ENCODE assay signal across 7 mouse cellular contexts in the genomic region with DNA sequence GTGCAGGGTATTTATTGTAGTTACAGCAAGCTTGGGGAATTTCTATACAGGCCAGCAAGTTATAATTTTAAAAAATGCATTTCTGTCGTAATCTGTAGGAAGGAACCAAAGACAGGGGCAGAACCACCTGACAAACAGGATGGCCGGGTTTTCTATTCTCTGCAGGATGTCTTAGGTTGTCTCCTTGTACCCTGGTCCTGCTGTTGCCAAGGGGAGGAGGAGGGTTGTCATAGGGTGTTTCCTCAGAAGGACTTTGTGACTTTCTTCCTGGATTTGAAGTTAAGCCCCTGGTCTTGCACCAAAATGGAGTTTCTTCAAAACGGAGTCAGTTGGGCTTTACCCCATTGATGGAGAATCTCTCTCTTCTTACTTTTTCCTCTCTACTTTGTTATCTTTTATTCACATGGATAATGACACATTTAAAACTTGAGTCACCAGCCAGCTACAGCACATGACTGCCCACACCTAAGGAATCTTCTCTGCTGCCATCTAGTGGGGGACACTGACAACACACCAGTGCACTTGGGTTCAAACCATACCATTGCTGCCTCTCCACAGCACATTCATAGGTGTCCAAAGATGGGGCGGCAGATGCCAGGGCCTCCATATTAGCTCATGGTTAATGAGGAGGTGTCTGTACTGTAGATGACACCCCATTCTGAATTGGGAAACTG. TPM values are rescaled to one million over a fixed set of nuclear protein-coding genes. Genes with fewer than 3 reads are reported as not detected.
A peak's percentile ranks its signal among the peaks of the same experiment; 100 is the strongest.
DNase-seq lines count a peak whose midpoint lies in the region; ATAC-seq and TF ChIP-seq lines count a peak whose summit lies in the region.

No protein-coding gene starts in this region.

- H3K9me3 ChIP-seq in midbrain, postnatal 0 days (ENCODE audit: low read length) = no peaks in the 10 kb centered on the region

- no peaks in the 10 kb centered on the region for H3K4me1 ChIP-seq in midbrain, postnatal 0 days (ENCODE audit: insufficient read depth, low read length)
- no peaks in the 10 kb centered on the region for H3K4me1 ChIP-seq in spleen, adult 2 months (ENCODE audit: control insufficient read depth, insufficient read depth, insufficient read length)

- TF ChIP-seq CTCF in midbrain, postnatal 0 days (IDR thresholded peaks at IDR 0.05) = peak; percentile 89
- TF ChIP-seq CTCF in spleen, adult 2 months (IDR thresholded peaks at IDR 0.05; ENCODE audit: extremely low read depth, insufficient read depth, insufficient read length, insufficient replicate concordance) = peak; percentile 74; the same call in 1 of the 2 replicates

- DNase-seq in adrenal gland, adult 8-10 months = peak; percentile 65
- peak; percentile 88 for DNase-seq in embryo, embryonic 10.5 days (ENCODE audit: low spot score)
- peak; percentile 83 for DNase-seq in kidney, adult 18-20 months
- peak; percentile 70 for DNase-seq in left cerebral cortex, postnatal 4 days
- DNase-seq in midbrain, postnatal 0 days (ENCODE audit: low spot score) = peak; percentile 76
- peak; percentile 52 to 68 for DNase-seq in spleen, adult 2 months (ENCODE audit: low read depth in 1 of 2, low spot score in 2 of 2)

- no peak overlapping the region for H3K9ac ChIP-seq in midbrain, postnatal 0 days (replicated peaks; ENCODE audit: low read length, poor library complexity, severe bottlenecking)

- no peaks in the 10 kb centered on the region for H3K27me3 ChIP-seq in midbrain, postnatal 0 days (ENCODE audit: insufficient read depth, low read length)
- H3K27me3 ChIP-seq in spleen, adult 2 months (ENCODE audit: control insufficient read depth, insufficient read depth, low read length) = no peaks in the 10 kb centered on the region

- no peaks in the 10 kb centered on the region for H3K36me3 ChIP-seq in midbrain, postnatal 0 days (ENCODE audit: insufficient read depth, low read length)
- no peaks in the 10 kb centered on the region for H3K36me3 ChIP-seq in spleen, adult 2 months (ENCODE audit: control insufficient read depth, insufficient read depth, low read length)

- WGBS in midbrain, postnatal 0 days = 65% methylated on average over 4 of the region's 4 CpGs
- 45% methylated on average over 4 of the region's 4 CpGs for WGBS in spleen, adult 2 months

- H3K4me3 ChIP-seq in midbrain, postnatal 0 days (ENCODE audit: low read depth, low read length) = no peak overlapping the region
- H3K4me3 ChIP-seq in spleen, adult 2 months (ENCODE audit: extremely low read depth, insufficient read depth, insufficient read length) = no peak overlapping the region

- H3K4me2 ChIP-seq in midbrain, postnatal 0 days (ENCODE audit: low read depth, low read length, poor library complexity, severe bottlenecking) = no peak overlapping the region

- no peak overlapping the region for H3K27ac ChIP-seq in midbrain, postnatal 0 days (ENCODE audit: low read depth, low read length)
- H3K27ac ChIP-seq in spleen, adult 2 months (ENCODE audit: insufficient read depth, low read length) = no peak overlapping the region

- peak; percentile 91 for ATAC-seq in granulocyte monocyte progenitor cell, adult 5-6 weeks (replicated peaks; ENCODE audit: poor library complexity, severe bottlenecking)
- ATAC-seq in midbrain, postnatal 0 days (ENCODE audit: low FRiP score) = no peak

- intact Hi-C loops in left cerebral cortex, postnatal 4 days (cut with DNase I) = no loop called here

- TF ChIP-seq POLR2A in spleen, adult 2 months (IDR thresholded peaks at IDR 0.05; ENCODE audit: low read depth, low read length) = no peak

RNA-seq across cellular contexts. Expression of gene Acot4, which starts 7.4 kb away (rescaled TPM):
- total RNA-seq in adrenal gland, adult 8-10 months (2022) = 1 to 10 TPM in 2 of 4 experiments, under 1 TPM in 2; 0.56 to 3.5 (median 1.7) TPM
- 0.13 TPM in 1 of 2 replicates, not detected in the other for total RNA-seq in granulocyte monocyte progenitor cell, adult 5-6 weeks (2014; fragmentation: Nextera tagmentation)
- total RNA-seq in granulocyte monocyte progenitor cell, adult 5-6 weeks (2017) = not detected in 2 replicates
- total RNA-seq in left cerebral cortex, postnatal 4 days (2021) = 1 to 10 TPM; 1.8 to 2.0 TPM
- 0.33 and 1.7 TPM in 2 replicates for total RNA-seq in midbrain, postnatal 0 days (2014; rRNA removed)
- polyA plus RNA-seq in midbrain, postnatal 0 days (2015; fragmentation: Nextera tagmentation; extraction: Ambion mirVana) = 0.84 and 1.3 TPM in 2 replicates
- 0.36 and 0.79 TPM in 2 replicates for polyA plus RNA-seq in spleen, adult 2 months (2012; rRNA removed)

RNA-seq across cellular contexts. Expression of gene Gm49366, which starts 7.9 kb away (rescaled TPM):
- total RNA-seq in adrenal gland, adult 8-10 months (2022) = 1 to 10 TPM in 1 of 4 experiments, not detected in 3; 1.2 TPM
- total RNA-seq in granulocyte monocyte progenitor cell, adult 5-6 weeks (2014; fragmentation: Nextera tagmentation) = not detected in 2 replicates
- not detected in 2 replicates for total RNA-seq in granulocyte monocyte progenitor cell, adult 5-6 weeks (2017)
- not detected for total RNA-seq in left cerebral cortex, postnatal 4 days (2021)
- total RNA-seq in midbrain, postnatal 0 days (2014; rRNA removed) = not detected in 2 replicates
- not detected in 2 replicates for polyA plus RNA-seq in midbrain, postnatal 0 days (2015; fragmentation: Nextera tagmentation; extraction: Ambion mirVana)
- not detected in 2 replicates for polyA plus RNA-seq in spleen, adult 2 months (2012; rRNA removed)

RNA-seq across cellular contexts. Expression of gene Acot3, which starts 21.1 kb away (rescaled TPM):
- total RNA-seq in adrenal gland, adult 8-10 months (2022) = 1 to 10 TPM in 1 of 4 experiments, under 1 TPM in 1, not detected in 2; 0.29 to 2.8 TPM
- total RNA-seq in granulocyte monocyte progenitor cell, adult 5-6 weeks (2014; fragmentation: Nextera tagmentation) = not detected in 2 replicates
- total RNA-seq in granulocyte monocyte progenitor cell, adult 5-6 weeks (2017) = not detected in 2 replicates
- total RNA-seq in left cerebral cortex, postnatal 4 days (2021) = under 1 TPM; 0.28 to 0.99 TPM
- total RNA-seq in midbrain, postnatal 0 days (2014; rRNA removed) = 0.77 and 3.4 TPM in 2 replicates
- polyA plus RNA-seq in midbrain, postnatal 0 days (2015; fragmentation: Nextera tagmentation; extraction: Ambion mirVana) = 0.99 and 2.0 TPM in 2 replicates
- polyA plus RNA-seq in spleen, adult 2 months (2012; rRNA removed) = not detected in 2 replicates

RNA-seq across cellular contexts. Expression of gene Acot1, which starts 21.5 kb away (rescaled TPM):
- 10 to 100 TPM in 3 of 4 experiments, 1 to 10 TPM in 1; 4.8 to 15.3 (median 12.3) TPM for total RNA-seq in adrenal gland, adult 8-10 months (2022)
- total RNA-seq in granulocyte monocyte progenitor cell, adult 5-6 weeks (2014; fragmentation: Nextera tagmentation) = 14.7 and 16.2 TPM in 2 replicates
- total RNA-seq in granulocyte monocyte progenitor cell, adult 5-6 weeks (2017) = 9.6 and 12.3 TPM in 2 replicates
- 10 to 100 TPM; 51.5 to 51.9 TPM for total RNA-seq in left cerebral cortex, postnatal 4 days (2021)
- 117 and 120 TPM in 2 replicates for total RNA-seq in midbrain, postnatal 0 days (2014; rRNA removed)
- 114 and 120 TPM in 2 replicates for polyA plus RNA-seq in midbrain, postnatal 0 days (2015; fragmentation: Nextera tagmentation; extraction: Ambion mirVana)
- 2.2 and 2.8 TPM in 2 replicates for polyA plus RNA-seq in spleen, adult 2 months (2012; rRNA removed)

RNA-seq across cellular contexts. Expression of gene Acot5, which starts 38.3 kb away (rescaled TPM):
- total RNA-seq in adrenal gland, adult 8-10 months (2022) = under 1 TPM in 2 of 4 experiments, not detected in 2; 0.23 to 0.49 TPM
- total RNA-seq in granulocyte monocyte progenitor cell, adult 5-6 weeks (2014; fragmentation: Nextera tagmentation) = not detected in 2 replicates
- total RNA-seq in granulocyte monocyte progenitor cell, adult 5-6 weeks (2017) = not detected in 2 replicates
- total RNA-seq in left cerebral cortex, postnatal 4 days (2021) = under 1 TPM; 0.44 to 0.52 TPM
- total RNA-seq in midbrain, postnatal 0 days (2014; rRNA removed) = 1.5 and 2.0 TPM in 2 replicates
- polyA plus RNA-seq in midbrain, postnatal 0 days (2015; fragmentation: Nextera tagmentation; extraction: Ambion mirVana) = 0.77 and 1.1 TPM in 2 replicates
- polyA plus RNA-seq in spleen, adult 2 months (2012; rRNA removed) = not detected in 2 replicates
